Mouse (Mus musculus) stomach, embryonic 15.5 days (tissue): ENCODE measurements around the gene Myadml2. TPM values are rescaled to one million over a fixed set of nuclear protein-coding genes. Genes with fewer than 3 reads are reported as not detected.

Experiments used
- ATAC-seq: fragments of 200-750 bp; cut with Nextera tagmentation; 2 replicates; pipeline ENCODE4 v1.8.0; 2017; ENCODE audit warnings: low read depth, moderate number of reproducible peaks, moderate TSS enrichment; ENCODE audit not compliant: insufficient read depth, low FRiP score
- H3K27ac ChIP-seq: fragments of 300-500 bp; sonication (generic); 2 replicates; pipeline ENCODE4 v1.5.1; 2015; ENCODE audit warnings: mild to moderate bottlenecking, inconsistent platforms
- H3K27me3 ChIP-seq: fragments of 300-500 bp; sonication (generic); replicated peaks from 2 replicates; pipeline ENCODE4 v1.6.1; 2015; ENCODE audit warnings: inconsistent platforms
- H3K36me3 ChIP-seq: fragments of 300-500 bp; sonication (generic); 2 replicates; pipeline ENCODE4 v1.6.1; 2015; ENCODE audit warnings: inconsistent platforms
- H3K4me1 ChIP-seq: fragments of 300-500 bp; sonication (generic); 2 replicates; pipeline ENCODE4 v1.6.1; 2015; ENCODE audit warnings: inconsistent platforms
- H3K4me2 ChIP-seq: fragments of 300-500 bp; sonication (generic); 2 replicates; pipeline ENCODE4 v1.6.1; 2015; ENCODE audit warnings: mild to moderate bottlenecking, inconsistent platforms
- H3K4me3 ChIP-seq: fragments of 300-500 bp; sonication (generic); replicated peaks from 2 replicates; pipeline ENCODE4 v1.5.1; 2015; ENCODE audit warnings: inconsistent platforms
- H3K9ac ChIP-seq: fragments of 300-500 bp; sonication (generic); 2 replicates; pipeline ENCODE4 v1.6.1; 2015; ENCODE audit warnings: inconsistent platforms
- H3K9me3 ChIP-seq: fragments of 300-500 bp; sonication (generic); 2 replicates; pipeline ENCODE4 v1.6.1; 2016; ENCODE audit warnings: inconsistent platforms
- WGBS: fragments of 180-500 bp; shearing (Covaris S2); methylation state at CpG from one replicate; pipeline ENCODE4 v1.1.7; 2015; 5-methylcytosine and 5-hydroxymethylcytosine counted together
- polyA plus RNA-seq: library from polyadenylated mRNA; unstranded; fragments of >200 nt; fragmentation: Nextera tagmentation; extraction: Ambion mirVana; gene quantifications from 2 replicates; pipeline ENCODE4 v1.2.1, GENCODE M21; 2015

Gene Myadml2
- 0.28 and 0.44 TPM in 2 replicates for polyA plus RNA-seq

DNA sequence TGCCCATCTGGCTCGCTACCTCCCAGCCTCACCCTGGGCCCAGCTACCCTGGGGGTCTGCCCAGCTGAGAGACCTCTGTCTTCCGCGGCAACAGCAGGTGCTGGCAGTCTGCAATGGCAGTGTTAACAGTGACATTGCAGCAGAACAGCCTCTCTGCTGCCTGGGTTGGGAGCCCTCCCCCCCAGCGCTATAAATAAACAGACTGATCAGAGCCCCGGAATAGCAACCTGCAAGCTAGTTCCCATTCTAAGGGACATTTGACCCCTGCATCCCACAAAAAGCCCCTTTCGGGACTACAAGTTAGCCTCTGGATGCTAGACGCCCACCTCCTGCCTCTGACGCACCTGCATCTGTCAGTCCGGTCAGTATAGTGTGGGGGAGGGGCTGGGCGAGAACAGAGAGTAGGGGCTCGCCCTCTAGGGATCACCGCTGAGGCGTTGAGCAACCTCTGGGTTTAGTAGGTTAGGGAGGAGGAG, at the start of gene Myadml2:
Gene Myadml2 (minus strand): TSS at position 158 of the 476 bp plus-strand sequence.
- Histone ChIP-seq H3K4me2 (peak within 1 kb of the TSS; percentile 56), H3K9me3 (no peaks in the 10 kb centered on the region), H3K9ac (no peak within 1 kb of the TSS), H3K27me3 (no peaks in the 10 kb centered on the region), H3K36me3 (no peaks in the 10 kb centered on the region), H3K27ac (no peak within 1 kb of the TSS), H3K4me1 (peaks cover 8% of the 10 kb centered on the region; the same call in 1 of the 2 replicates), H3K4me3 (peak within 1 kb of the TSS; percentile 28)
- 5% methylated on average over 13 of the region's 13 CpGs for WGBS
- no peak for ATAC-seq

GRCm38 (mm10) chr11:120697741-120698140, 49.8 kb upstream of the Myadml2 start:
- Histone ChIP-seq H3K9ac (no peak overlapping the region), H3K4me1 (peaks cover 7% of the 10 kb centered on the region), H3K27me3 (no peaks in the 10 kb centered on the region), H3K27ac (peak overlapping the region; percentile 44), H3K4me2 (no peak overlapping the region), H3K9me3 (no peaks in the 10 kb centered on the region), H3K4me3 (no peak overlapping the region), H3K36me3 (peaks cover 8% of the 10 kb centered on the region; the same call in 1 of the 2 replicates)
- 0 out of 2 replicates have a peak, but pooled peaks have one; percentile 16 for ATAC-seq
- 55% methylated on average over 10 of the region's 10 CpGs for WGBS

DNA sequence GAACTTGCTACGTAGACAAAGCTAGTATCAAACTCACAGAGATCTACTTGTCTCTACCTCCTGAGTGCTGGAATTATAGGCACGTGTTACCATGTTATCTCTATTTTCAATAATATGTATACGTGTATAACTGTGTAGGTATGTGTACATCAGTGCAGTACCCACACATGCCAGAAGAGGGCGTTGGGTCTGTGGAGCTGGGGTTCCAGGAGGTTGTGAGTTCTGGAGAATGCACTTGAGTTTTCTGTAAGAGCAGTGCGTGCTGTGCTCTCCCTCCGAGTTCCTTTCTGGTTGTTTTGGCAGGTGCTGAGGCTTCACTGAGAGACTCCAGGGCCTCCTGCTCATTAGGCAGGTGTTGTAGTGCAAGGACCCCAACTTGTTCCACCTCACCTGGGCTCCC, 48.6 kb upstream of the Myadml2 start:
- 92% methylated on average over 6 of the region's 6 CpGs for WGBS
- Histone ChIP-seq H3K4me3 (no peak overlapping the region), H3K27me3 (no peaks in the 10 kb centered on the region), H3K27ac (no peak overlapping the region), H3K4me2 (no peak overlapping the region), H3K36me3 (peaks cover 8% of the 10 kb centered on the region; the same call in 1 of the 2 replicates), H3K9ac (no peak overlapping the region), H3K9me3 (no peaks in the 10 kb centered on the region), H3K4me1 (peaks cover 7% of the 10 kb centered on the region)
- ATAC-seq = no peak

DNA sequence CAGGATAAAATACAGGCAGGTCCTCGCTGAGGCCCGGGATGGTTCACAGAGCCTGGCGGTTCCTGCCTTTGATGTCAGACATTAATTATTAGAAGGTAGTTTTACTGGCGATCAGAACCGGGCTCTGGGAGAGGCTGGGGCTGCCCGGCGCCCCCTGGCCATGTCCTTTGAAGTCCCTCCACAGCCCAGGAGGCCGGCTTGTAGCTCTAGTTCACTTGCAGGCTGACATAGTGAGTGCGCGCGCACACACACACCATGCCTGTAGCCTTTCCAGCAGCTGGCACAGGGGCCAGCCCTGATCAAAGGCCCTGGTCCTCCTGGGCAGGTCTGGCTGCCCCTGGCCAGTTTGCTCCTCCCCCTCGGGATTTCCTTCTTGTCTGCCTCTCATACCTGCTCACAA, 47.7 kb upstream of the Myadml2 start:
- 39% methylated on average over 12 of the region's 12 CpGs for WGBS
- H3K4me2 ChIP-seq = no peak overlapping the region
- peak overlapping the region; percentile 33 for H3K27ac ChIP-seq
- H3K36me3 ChIP-seq = 0 out of 2 replicates have a peak, but pooled peaks cover 3% of the 10 kb centered on the region
- no peaks in the 10 kb centered on the region for H3K27me3 ChIP-seq
- H3K9me3 ChIP-seq = no peaks in the 10 kb centered on the region
- peaks cover 7% of the 10 kb centered on the region for H3K4me1 ChIP-seq
- peak; percentile 7; the same call in 1 of the 2 replicates for ATAC-seq
- H3K9ac ChIP-seq = no peak overlapping the region
- no peak overlapping the region for H3K4me3 ChIP-seq

DNA sequence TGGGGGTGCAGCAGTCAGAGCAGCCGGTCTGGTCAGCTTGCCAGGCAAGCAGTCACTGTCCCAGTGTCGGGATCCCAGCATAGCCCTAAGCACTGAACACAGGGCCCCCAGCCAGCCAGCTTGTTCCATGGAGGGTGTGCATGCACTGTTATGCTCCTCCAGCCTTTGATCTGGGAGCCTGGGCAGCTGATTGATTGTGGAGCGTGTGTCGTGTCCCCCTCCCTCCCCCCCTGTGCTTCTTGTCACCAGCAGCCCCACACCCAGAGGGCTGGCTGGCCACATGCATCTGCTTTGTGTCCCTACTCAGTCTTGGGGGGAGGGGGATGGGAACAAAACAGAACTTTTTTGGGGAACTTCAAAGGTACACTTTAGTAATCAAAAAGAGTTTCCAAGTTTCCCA, 47.2 kb upstream of the Myadml2 start:
- WGBS = 16% methylated on average over 4 of the region's 4 CpGs
- Histone ChIP-seq H3K9ac (no peak overlapping the region), H3K4me2 (no peak overlapping the region)

DNA sequence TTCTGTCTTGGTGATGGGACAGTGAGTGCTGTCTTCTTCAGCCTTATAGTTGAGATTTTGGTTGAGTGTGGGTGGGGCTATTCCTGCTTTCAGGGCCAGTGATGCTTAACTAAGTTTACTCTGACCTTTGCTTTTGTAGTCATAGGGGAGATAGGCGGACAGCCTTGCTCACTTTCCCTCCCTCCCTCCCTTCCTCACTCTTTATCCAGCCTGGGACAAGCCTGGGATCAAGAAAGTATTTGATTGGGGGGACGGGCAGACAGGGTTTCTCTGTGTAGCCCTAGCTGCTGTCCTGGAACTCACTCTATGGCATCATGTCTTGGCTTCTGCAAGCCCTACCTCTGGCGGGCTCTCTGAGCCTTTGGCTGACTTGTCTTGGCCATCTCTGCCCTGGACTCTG, 45.5 kb upstream of the Myadml2 start:
- Histone ChIP-seq H3K4me3 (no peak overlapping the region), H3K4me2 (no peak overlapping the region), H3K36me3 (0 out of 2 replicates have a peak, but pooled peaks cover 17% of the 10 kb centered on the region), H3K9me3 (no peaks in the 10 kb centered on the region), H3K4me1 (peaks cover 7% of the 10 kb centered on the region), H3K27ac (no peak overlapping the region), H3K27me3 (no peaks in the 10 kb centered on the region), H3K9ac (no peak overlapping the region)
- no peak for ATAC-seq
- WGBS = 66% methylated on average over 3 of the region's 3 CpGs

More for the DNA sequence above, 47.2 kb upstream of the Myadml2 start:
- Histone ChIP-seq H3K9me3 (no peaks in the 10 kb centered on the region), H3K4me1 (peaks cover 7% of the 10 kb centered on the region), H3K27ac (peak overlapping the region; percentile 33), H3K4me3 (no peak overlapping the region), H3K27me3 (no peaks in the 10 kb centered on the region), H3K36me3 (0 out of 2 replicates have a peak, but pooled peaks cover 6% of the 10 kb centered on the region)
- ATAC-seq = peak; percentile 63; the same call in 1 of the 2 replicates

DNA sequence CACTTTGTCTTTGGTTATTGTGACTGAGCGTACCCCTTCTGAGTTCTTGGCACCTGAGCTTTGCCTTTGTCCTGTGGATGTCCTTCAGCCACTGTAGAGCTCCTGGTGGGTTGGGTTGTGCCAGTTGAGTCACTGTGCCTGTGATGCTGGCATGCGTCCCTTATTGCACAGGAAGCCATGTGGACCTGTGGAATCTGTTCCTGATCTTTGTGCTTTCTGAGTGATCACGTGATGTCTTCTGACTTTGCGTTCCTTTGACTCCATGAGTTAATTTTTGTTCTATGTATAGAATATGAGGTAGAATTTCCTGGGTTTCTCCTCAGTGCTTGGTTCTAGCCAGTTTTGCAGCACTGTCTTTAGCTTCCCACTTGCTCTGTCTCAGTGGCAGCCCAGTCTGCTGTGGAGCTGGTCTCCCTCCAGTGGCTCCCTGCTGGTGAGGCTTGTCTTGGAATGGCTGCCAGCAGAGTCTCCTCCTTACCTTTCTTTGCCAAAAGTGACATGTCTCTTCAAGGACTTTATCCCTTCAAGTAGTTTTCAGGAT, 44.6 kb upstream of the Myadml2 start:
- no peaks in the 10 kb centered on the region for H3K27me3 ChIP-seq
- H3K4me1 ChIP-seq = peaks cover 7% of the 10 kb centered on the region
- H3K4me2 ChIP-seq = no peak overlapping the region
- no peak overlapping the region for H3K27ac ChIP-seq
- H3K9ac ChIP-seq = no peak overlapping the region
- no peak overlapping the region for H3K4me3 ChIP-seq
- 92% methylated on average over 4 of the region's 4 CpGs for WGBS
- no peaks in the 10 kb centered on the region for H3K9me3 ChIP-seq
- peaks cover 22% of the 10 kb centered on the region; the same call in 1 of the 2 replicates for H3K36me3 ChIP-seq
- no peak for ATAC-seq

DNA sequence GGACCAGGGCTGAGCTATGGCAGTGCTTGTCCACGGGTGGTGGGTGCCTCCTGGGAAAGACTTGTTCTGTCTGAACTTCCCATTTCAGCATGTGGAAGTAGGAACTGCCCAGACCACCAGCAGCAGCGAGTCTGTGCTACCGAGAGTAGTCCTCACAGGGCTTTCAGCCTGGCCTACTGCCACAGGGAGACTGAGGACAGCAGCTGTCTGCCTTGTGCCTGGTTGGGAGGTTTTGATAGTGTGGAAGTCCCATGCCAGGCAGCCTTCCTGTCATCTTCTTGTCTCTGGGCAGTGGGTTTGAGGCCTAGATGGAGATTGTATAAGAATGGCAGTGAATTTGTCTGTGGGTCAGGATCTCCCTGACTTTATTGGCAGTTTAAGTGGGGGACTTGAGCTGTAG, 41.4 kb upstream of the Myadml2 start:
- Histone ChIP-seq H3K4me2 (no peak overlapping the region), H3K9me3 (no peaks in the 10 kb centered on the region), H3K4me3 (no peak overlapping the region), H3K27me3 (no peaks in the 10 kb centered on the region), H3K36me3 (peaks cover 26% of the 10 kb centered on the region; the same call in 1 of the 2 replicates), H3K27ac (no peak overlapping the region), H3K9ac (no peak overlapping the region), H3K4me1 (peaks cover 12% of the 10 kb centered on the region; the same call in 1 of the 2 replicates)
- no peak for ATAC-seq
- 83% methylated on average over 3 of the region's 3 CpGs for WGBS

- Histone ChIP-seq H3K9ac (no peak overlapping the region), H3K4me1 (peaks cover 12% of the 10 kb centered on the region; the same call in 1 of the 2 replicates), H3K27ac (peak overlapping the region; percentile 81), H3K27me3 (no peaks in the 10 kb centered on the region), H3K36me3 (peaks cover 34% of the 10 kb centered on the region; the same call in 1 of the 2 replicates), H3K4me3 (no peak overlapping the region), H3K9me3 (no peaks in the 10 kb centered on the region), H3K4me2 (no peak overlapping the region; the same call in 1 of the 2 replicates)
- 58% methylated on average over 20 of the region's 20 CpGs for WGBS
- peak; percentile 63 for ATAC-seq
Observed at GRCm38 (mm10) chr11:120686650-120687272, 38.8 kb upstream of the Myadml2 start.

- peaks cover 31% of the 10 kb centered on the region for H3K36me3 ChIP-seq
- no peaks in the 10 kb centered on the region for H3K9me3 ChIP-seq
- no peak overlapping the region for H3K27ac ChIP-seq
- no peak overlapping the region for H3K4me3 ChIP-seq
- H3K27me3 ChIP-seq = no peaks in the 10 kb centered on the region
- 84% methylated on average over 2 of the region's 2 CpGs for WGBS
- H3K4me2 ChIP-seq = no peak overlapping the region
- ATAC-seq = no peak
- no peak overlapping the region for H3K9ac ChIP-seq
- H3K4me1 ChIP-seq = peaks cover 12% of the 10 kb centered on the region; the same call in 1 of the 2 replicates
Observed at GRCm38 (mm10) chr11:120684660-120685059, 36.7 kb upstream of the Myadml2 start.

DNA sequence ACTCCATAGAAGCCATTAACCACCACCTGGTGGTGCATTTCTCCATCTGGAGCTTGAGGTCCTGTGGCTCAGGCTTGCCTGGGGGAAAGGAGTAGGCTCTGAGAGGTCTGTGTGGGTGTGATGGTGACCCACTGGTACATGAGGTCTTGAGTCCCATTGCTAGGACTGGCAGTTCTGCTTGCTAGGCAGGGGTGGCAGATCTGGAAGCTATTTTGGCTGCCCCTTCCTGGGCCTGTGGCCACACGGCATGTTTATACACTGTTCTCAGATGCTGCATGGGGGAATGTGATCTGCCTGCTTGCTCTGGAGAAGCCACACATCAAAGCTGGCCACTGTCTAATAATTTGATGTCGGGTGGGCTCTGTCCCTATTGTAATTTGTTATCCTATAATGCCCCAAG, 36.1 kb upstream of the Myadml2 start:
- Histone ChIP-seq H3K4me1 (peaks cover 12% of the 10 kb centered on the region; the same call in 1 of the 2 replicates), H3K4me3 (no peak overlapping the region), H3K9me3 (no peaks in the 10 kb centered on the region), H3K27ac (no peak overlapping the region), H3K4me2 (no peak overlapping the region), H3K27me3 (no peaks in the 10 kb centered on the region), H3K36me3 (peaks cover 26% of the 10 kb centered on the region), H3K9ac (no peak overlapping the region)
- ATAC-seq = no peak
- 76% methylated on average over 2 of the region's 2 CpGs for WGBS

GRCm38 (mm10) chr11:120683536-120683935, 35.6 kb upstream of the Myadml2 start:
- Histone ChIP-seq H3K4me3 (no peak overlapping the region), H3K36me3 (peaks cover 24% of the 10 kb centered on the region), H3K4me1 (peaks cover 12% of the 10 kb centered on the region; the same call in 1 of the 2 replicates), H3K9me3 (no peaks in the 10 kb centered on the region), H3K27me3 (no peaks in the 10 kb centered on the region), H3K9ac (no peak overlapping the region), H3K4me2 (no peak overlapping the region), H3K27ac (no peak overlapping the region)
- ATAC-seq = no peak
- 87% methylated on average over 3 of the region's 3 CpGs for WGBS
